Mouse (Mus musculus): Measurements from ENCODE around the gene Fanca. TPM values are rescaled to one million over a fixed set of nuclear protein-coding genes. Genes with fewer than 3 reads are reported as not detected.

The Fanca gene
- polyA plus RNA-seq (2012; fragmentation: generic; extraction: Trizol): 10 to 100 TPM; 12.4 to 13.9 TPM

DNA sequence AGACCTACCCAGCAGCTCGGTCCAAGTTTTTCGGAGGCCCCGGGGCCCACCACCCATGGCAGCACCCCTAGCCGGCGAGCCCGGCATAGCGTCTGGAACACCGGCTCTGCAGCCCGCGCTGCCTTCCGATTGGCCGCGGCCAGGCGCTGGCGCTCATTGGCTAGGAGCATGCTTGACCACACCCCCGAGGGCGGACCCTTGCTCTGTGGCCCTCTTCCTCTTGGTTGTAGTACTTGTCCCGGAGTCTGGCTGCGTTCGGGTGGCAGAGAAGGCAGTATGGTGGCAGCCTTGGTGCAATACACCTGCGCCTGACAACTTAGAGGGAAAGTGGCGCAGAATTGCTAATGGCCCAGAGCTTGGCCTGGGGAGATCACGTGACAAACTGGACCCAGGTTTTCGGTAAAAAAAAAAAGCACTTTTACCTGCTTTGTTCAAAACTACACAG lies at the start of gene Fanca:
Gene Fanca (minus strand): TSS at position 110 of the 445 bp plus-strand sequence.

DNA sequence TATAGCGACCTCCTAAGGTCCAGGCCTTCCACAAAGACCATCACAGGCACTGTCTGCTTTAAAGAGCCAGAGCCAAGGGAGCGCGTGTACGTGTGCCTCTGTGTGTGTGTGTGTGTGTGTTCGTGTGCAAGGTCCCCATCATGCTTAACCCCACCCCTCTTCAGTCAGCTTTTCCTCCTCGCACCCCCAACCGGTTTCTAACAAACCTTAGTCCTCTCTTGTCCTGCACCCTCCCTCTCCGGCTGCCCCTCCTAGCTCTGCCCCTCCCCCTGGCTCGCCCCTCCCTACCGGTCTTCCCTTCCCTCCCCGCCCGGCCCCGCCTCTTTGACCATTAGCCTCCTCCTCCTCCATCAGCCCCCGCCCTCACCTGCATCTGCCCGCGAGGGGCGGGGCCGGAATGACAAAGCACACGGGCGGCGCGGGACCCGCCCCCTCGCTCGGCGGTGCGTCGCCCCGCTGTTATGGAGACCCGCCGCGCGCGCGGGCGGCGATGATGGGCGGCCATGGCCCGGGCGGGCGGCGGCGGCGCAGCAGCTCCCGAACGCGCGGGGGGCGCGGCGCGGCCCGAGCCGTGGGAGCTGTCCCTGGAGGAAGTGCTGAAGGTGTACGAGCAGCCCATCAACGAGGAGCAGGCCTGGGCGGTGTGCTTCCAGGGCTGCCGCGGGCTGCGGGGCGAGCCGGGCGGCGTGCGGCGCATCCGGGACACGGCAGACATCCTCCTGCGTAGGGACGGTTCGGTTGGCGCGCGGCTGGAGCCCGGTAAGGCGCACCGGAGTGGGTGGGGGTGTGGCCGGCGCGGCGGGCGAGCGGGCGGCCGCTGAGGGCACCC lies 14.1 kb upstream of the Fanca start, which contains the start of gene Spire2:
Gene Spire2 (plus strand): TSS at position 452 of the 829 bp plus-strand sequence.

DNA sequence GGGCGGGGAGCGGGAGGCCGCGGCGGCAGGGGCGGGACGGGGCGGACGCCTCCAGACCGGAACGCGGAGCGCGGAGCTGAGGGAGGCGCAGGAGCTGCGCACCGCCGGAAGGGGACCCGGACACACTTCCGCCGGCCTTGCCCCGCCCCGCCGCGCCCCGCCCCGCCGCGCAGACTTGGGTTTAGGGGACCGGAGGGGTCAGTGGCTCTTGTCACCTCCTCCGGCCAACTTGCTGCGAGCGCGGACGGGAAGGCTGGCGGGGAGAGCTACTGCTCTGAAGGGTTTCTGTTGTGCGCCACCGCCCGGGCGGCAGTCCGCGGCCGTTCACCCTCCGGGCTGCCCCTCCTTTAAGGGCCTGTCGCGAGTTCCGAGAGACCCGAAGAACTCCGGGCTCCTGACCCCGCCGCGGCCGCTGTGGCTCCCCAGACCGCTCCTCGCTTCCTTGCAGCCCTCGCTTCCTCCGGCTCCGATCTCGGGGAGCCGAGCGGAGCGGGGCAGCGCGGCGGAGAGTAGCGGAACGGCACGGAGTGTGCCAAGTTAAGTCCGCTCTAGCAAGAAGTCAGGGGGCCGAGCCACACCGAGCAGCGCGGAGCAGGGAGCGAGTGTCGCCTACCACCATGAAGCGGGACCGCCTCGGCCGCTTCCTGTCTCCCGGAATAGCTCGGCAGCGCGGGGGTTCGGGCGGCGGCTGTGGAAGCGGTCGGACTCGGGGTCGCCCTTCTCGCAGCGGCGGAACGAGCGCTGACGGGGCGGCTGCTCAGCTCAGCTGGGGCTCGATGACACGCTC lies 64.1 kb downstream of the Fanca start, which contains the start of the genes Zfp276 and Vps9d1:
Gene Zfp276 (plus strand): TSS at position 97 of the 787 bp plus-strand sequence.
Gene Vps9d1 (minus strand): TSS at position 250 of the 787 bp plus-strand sequence.

DNA sequence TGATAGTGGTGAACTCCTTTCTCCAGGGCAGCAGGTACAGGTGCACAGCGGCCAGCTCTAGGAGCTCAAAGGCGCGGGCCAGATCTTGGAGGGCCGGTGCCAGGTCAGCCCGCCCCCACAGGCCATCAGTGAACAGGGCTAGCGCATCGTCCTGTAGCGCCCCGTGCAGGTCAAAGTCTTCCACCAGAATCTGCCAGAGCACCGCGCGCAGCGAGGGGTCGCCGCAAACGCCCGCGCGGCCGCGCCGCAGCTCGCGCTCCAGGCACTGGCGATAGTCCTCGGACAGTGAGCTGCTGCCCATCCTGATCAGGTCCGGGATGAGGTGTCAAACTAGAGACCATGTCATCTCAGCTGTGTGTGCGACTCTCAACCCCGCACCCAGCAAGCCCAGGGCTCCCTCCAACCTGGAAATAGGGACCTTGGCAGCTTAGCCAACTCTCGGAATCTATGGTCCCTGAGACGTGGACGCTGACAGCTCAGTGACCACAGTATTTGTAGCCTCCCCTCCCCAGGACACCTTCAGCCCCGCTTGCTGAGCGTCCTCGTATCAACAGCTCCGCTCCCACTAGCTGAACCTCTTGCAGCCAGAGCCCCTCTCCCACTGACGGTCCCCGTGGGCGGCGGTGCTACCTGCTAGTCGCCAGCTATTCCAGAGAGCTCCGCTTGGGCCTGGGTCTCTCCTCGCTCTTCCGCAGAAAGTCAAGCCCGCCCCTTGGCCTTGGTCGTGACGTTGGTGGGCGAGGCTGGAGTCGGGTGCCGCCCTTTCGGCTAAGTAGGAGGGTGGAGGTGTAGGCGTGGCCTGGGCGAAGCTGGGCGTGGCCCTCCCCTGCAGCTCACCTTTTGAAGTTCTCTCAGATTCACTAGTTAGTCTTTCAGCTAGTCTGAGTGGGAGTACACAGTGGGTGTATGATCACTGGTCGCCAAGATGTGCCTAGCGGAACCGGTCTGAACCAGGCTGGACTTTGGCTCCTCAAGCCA lies 82.6 kb downstream of the Fanca start, which contains the start of gene Spata2l:
Gene Spata2l (minus strand): TSS at position 714 of the 978 bp plus-strand sequence.

DNA sequence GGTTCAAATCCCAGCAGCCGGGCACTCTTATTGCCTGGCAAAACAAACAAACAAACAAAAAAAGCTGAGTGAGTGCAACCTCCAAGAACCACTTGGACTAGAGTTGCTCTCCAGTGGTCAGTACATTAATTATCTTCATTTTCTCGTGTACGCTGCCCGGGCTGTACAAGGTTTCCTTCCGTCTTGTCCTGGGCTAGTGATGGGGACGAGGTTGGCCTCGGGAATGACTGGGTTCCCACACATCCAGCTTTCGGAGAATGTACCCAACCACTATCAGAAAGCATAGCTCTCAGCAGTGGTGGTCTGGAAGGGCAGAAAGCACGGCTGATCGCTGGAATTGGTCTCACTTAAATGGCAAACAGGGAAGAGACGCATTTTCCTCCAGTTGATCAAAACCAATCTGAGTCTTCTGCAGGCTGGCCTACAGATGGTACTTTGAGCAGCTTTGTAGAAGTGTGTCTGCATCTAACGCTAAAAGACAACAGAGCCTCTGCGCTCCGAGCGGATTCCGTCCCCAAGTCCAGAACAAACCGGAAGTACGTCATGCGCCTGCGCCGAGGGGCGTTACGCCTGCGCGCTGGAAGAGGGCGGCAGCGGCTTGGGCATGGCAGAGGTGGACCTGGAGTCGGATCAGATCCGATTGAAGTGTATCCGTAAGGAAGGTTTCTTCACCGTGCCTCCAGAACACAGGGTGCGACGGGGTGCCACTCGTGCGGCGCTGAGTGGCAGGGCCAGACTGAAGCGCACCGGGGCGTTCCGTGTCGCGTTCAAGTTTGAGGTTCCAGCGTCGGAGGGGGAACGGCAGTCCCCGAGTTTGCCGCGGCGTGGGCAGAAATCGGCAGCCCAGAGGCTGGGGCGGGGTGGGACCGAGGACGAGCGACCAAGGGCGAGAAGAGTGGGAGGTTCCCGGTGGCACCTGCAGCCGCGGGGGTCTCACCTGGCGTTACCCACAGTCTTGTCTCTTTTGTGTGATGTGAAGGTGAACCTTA lies 93.8 kb downstream of the Fanca start, which contains the start of gene Cdk10:
Gene Cdk10 (plus strand): TSS at position 565 of the 989 bp plus-strand sequence.

Other genes with a start within 250 kb of the Fanca start
- gene Rpl13, start 216.2 kb downstream of the Fanca start, polyA plus RNA-seq (2012; fragmentation: generic; extraction: Trizol): 1,000 to 10,000 TPM; 3,327 to 4,550 TPM
- under 1 TPM in 1 of 2 experiments, not detected in 1; 0.01 TPM for gene Cpne7, start 201.2 kb downstream of the Fanca start, polyA plus RNA-seq (2012; fragmentation: generic; extraction: Trizol)
- under 1 TPM; 0.06 to 0.35 TPM for gene Sult5a1, start 160.3 kb downstream of the Fanca start, polyA plus RNA-seq (2012; fragmentation: generic; extraction: Trizol)
- gene Dpep1, start 132.3 kb downstream of the Fanca start, polyA plus RNA-seq (2012; fragmentation: generic; extraction: Trizol): under 1 TPM; 0.11 to 0.68 TPM
- gene Chmp1a, start 105.8 kb downstream of the Fanca start, polyA plus RNA-seq (2012; fragmentation: generic; extraction: Trizol): 10 to 100 TPM; 76.4 to 98.0 TPM
- 1 to 10 TPM in 1 of 2 experiments, under 1 TPM in 1; 0.55 to 8.9 TPM for gene Spata33, start 105.7 kb downstream of the Fanca start, polyA plus RNA-seq (2012; fragmentation: generic; extraction: Trizol)
- gene Cdk10, start 93.7 kb downstream of the Fanca start, polyA plus RNA-seq (2012; fragmentation: generic; extraction: Trizol): 10 to 100 TPM; 27.0 to 43.1 TPM
- gene Spata2l, start 82.3 kb downstream of the Fanca start, polyA plus RNA-seq (2012; fragmentation: generic; extraction: Trizol): 1 to 10 TPM; 1.1 to 4.4 TPM
- 10 to 100 TPM in 1 of 2 experiments, 1 to 10 TPM in 1; 2.3 to 15.3 TPM for gene Zfp276, start 64.4 kb downstream of the Fanca start, polyA plus RNA-seq (2012; fragmentation: generic; extraction: Trizol)
- 10 to 100 TPM in 1 of 2 experiments, 1 to 10 TPM in 1; 4.7 to 17.9 TPM for gene Vps9d1, start 64.2 kb downstream of the Fanca start, polyA plus RNA-seq (2012; fragmentation: generic; extraction: Trizol)
- 1 to 10 TPM; 3.2 to 7.7 TPM for gene Spire2, start 14.1 kb upstream of the Fanca start, polyA plus RNA-seq (2012; fragmentation: generic; extraction: Trizol)
- gene Tcf25, start 55.2 kb upstream of the Fanca start, polyA plus RNA-seq (2012; fragmentation: generic; extraction: Trizol): 100 to 1,000 TPM; 119 to 155 TPM
- gene Mc1r, start 88.5 kb upstream of the Fanca start, polyA plus RNA-seq (2012; fragmentation: generic; extraction: Trizol): under 1 TPM; 0.01 to 0.02 TPM
- 1 to 10 TPM; 3.2 to 9.8 TPM for gene Tubb3, start 92.8 kb upstream of the Fanca start, polyA plus RNA-seq (2012; fragmentation: generic; extraction: Trizol)
- gene Def8, start 105.0 kb upstream of the Fanca start, polyA plus RNA-seq (2012; fragmentation: generic; extraction: Trizol): 10 to 100 TPM; 18.9 to 32.1 TPM
- gene Afg3l1, start 159.3 kb upstream of the Fanca start, polyA plus RNA-seq (2012; fragmentation: generic; extraction: Trizol): 10 to 100 TPM; 22.1 to 24.6 TPM
- 1 to 10 TPM in 1 of 2 experiments, under 1 TPM in 1; 0.30 to 1.5 TPM for gene Dbndd1, start 196.9 kb upstream of the Fanca start, polyA plus RNA-seq (2012; fragmentation: generic; extraction: Trizol)
- gene Gas8, start 200.3 kb upstream of the Fanca start, polyA plus RNA-seq (2012; fragmentation: generic; extraction: Trizol): 10 to 100 TPM; 24.0 to 45.5 TPM

Measured in C3H10T1/2 (cell line).